Mouse (Mus musculus) embryonic facial prominence, embryonic 14.5 days (tissue): ENCODE measurements around the gene Osmr. TPM values are rescaled to one million over a fixed set of nuclear protein-coding genes. Genes with fewer than 3 reads are reported as not detected.

ENCODE experiments used
- ATAC-seq: fragments of 200-750 bp; cut with Nextera tagmentation; 2 replicates; pipeline ENCODE4 v1.8.0; 2017; ENCODE audit warnings: low read depth, moderate number of reproducible peaks, moderate TSS enrichment
- DNase-seq: peaks from one replicate; pipeline ENCODE4 v3.0.0-alpha.2; 2015; ENCODE audit warnings: low spot score
- H3K27ac ChIP-seq: fragments of 300-500 bp; sonication (generic); replicated peaks from 2 replicates; pipeline ENCODE4 v1.5.1; 2014; ENCODE audit warnings: low read depth, mild to moderate bottlenecking, low read length, moderate library complexity
- H3K27me3 ChIP-seq: fragments of 300-500 bp; sonication (generic); replicated peaks from 2 replicates; pipeline ENCODE4 v1.6.1; 2014; ENCODE audit warnings: low read length; ENCODE audit not compliant: control insufficient read depth, insufficient read depth
- H3K36me3 ChIP-seq: fragments of 300-500 bp; sonication (generic); 2 replicates; pipeline ENCODE4 v1.6.1; 2014; ENCODE audit warnings: low read length, mixed read lengths; ENCODE audit not compliant: control insufficient read depth, insufficient read depth
- H3K4me1 ChIP-seq: fragments of 300-500 bp; sonication (generic); 2 replicates; pipeline ENCODE4 v1.6.1; 2014; ENCODE audit warnings: antibody characterized with exemption, low read length; ENCODE audit not compliant: control insufficient read depth, insufficient read depth
- H3K4me2 ChIP-seq: fragments of 300-500 bp; sonication (generic); 2 replicates; pipeline ENCODE4 v1.6.1; 2014; ENCODE audit warnings: low read depth, mild to moderate bottlenecking, low read length, moderate library complexity, mixed read lengths
- H3K4me3 ChIP-seq: fragments of 300-500 bp; sonication (generic); 2 replicates; pipeline ENCODE4 v1.5.1; 2014; ENCODE audit warnings: low read depth, mild to moderate bottlenecking, low read length
- H3K9ac ChIP-seq: fragments of 300-500 bp; sonication (generic); 2 replicates; pipeline ENCODE4 v1.6.1; 2014; ENCODE audit warnings: low read depth, mild to moderate bottlenecking, low read length, moderate library complexity, mixed read lengths
- H3K9me3 ChIP-seq: fragments of 300-500 bp; sonication (generic); 2 replicates; pipeline ENCODE4 v1.6.1; 2016; ENCODE audit warnings: low read length; ENCODE audit not compliant: control insufficient read depth
- WGBS: fragments of 180-500 bp; shearing (Covaris S2); extraction: QIAGEN DNeasy Blood & Tissue Kit; methylation state at CpG from one replicate; pipeline ENCODE4 v1.1.7; 2014; 5-methylcytosine and 5-hydroxymethylcytosine counted together
- polyA plus RNA-seq: library from polyadenylated mRNA; unstranded; fragments of >200 nt; fragmentation: Nextera tagmentation; extraction: Ambion mirVana; gene quantifications from 2 replicates; pipeline ENCODE4 v1.2.1, GENCODE M21; 2014

Gene Osmr
- 1.5 and 1.9 TPM in 2 replicates for polyA plus RNA-seq

DNA sequence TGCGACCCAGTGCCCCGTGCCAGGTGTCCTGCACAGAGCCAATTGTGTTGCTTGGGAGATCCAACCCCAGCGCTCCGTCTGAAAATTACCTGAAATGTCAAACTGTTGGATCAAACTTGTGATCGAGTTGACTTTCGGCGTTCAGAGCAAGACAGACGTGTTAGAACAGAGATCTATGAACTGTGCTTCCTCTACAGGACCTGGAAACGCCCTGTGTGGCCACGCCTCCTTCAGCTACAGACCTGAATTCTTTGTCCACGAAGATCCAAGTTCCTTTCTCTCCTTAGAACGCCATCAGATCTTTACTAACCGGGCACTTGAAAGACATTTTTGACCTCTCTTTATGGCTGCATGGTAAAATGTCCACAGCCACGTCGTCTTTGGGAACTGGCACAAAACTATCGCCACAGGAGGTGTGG lies at the start of gene Osmr:
Osmr (minus strand) TSS at position 369 of the 419 bp plus-strand sequence.
- Histone ChIP-seq H3K4me2 (peak within 1 kb of the TSS; percentile 84), H3K27ac (no peak within 1 kb of the TSS), H3K36me3 (no peaks in the 10 kb centered on the region), H3K27me3 (peaks cover 26% of the 10 kb centered on the region), H3K9ac (peak within 1 kb of the TSS; percentile 53), H3K4me3 (peak within 1 kb of the TSS; percentile 44), H3K9me3 (no peaks in the 10 kb centered on the region), H3K4me1 (0 out of 2 replicates have a peak, but pooled peaks cover 3% of the 10 kb centered on the region)
- ATAC-seq (no peak), DNase-seq (peak; percentile 55)
- WGBS, result 5% methylated on average over 16 of the region's 16 CpGs

DNA sequence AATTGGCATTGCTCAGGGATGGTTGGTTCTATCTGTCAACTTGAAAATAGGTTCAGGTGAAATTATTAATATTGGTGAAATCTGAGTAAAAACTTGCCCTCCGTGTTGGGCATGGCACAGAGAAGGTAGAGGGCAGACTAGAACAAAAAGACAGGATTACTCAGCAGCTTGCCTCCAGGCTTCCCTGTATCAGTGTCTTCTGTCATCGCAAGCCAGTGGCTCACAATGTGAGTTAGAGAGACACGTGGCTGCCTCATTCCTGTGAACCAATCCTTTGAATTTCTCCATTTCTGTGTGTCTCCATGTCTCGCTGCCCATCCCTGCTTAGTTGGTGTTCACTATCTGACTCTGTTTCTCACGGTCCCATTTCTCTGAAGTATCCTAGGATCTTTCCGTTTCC lies 44.6 kb upstream of the Osmr start:
- WGBS, result 77% methylated on average over 6 of the region's 6 CpGs
- Histone ChIP-seq H3K4me2 (no peak overlapping the region), H3K36me3 (no peaks in the 10 kb centered on the region), H3K9me3 (no peaks in the 10 kb centered on the region), H3K4me1 (no peaks in the 10 kb centered on the region), H3K27me3 (no peaks in the 10 kb centered on the region), H3K9ac (no peak overlapping the region), H3K4me3 (no peak overlapping the region), H3K27ac (no peak overlapping the region)
- DNase-seq (no peak), ATAC-seq (no peak)

DNA sequence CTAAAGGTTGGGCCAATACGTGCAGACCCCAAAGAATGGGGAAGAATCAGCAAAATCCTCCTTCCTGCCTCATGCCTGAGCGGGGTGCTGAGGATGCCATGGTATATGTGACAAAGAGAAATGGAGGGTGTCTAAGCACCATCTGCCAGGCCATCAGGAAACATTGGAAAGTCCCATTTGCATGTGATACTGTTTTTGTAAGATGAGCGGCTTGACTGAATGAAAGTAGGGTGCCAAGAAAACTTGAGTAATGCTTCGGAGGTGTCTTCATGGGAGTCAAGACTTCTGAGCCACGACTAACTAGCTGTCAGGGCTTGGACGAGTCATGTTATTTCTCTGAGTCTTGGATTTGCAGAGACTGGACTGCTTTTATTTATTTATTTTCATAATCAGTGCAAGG lies 39.4 kb upstream of the Osmr start:
- H3K27me3 ChIP-seq, result no peaks in the 10 kb centered on the region
- DNase-seq (no peak), ATAC-seq (no peak)
- H3K36me3 ChIP-seq, result no peaks in the 10 kb centered on the region
- H3K4me1 ChIP-seq, result no peaks in the 10 kb centered on the region
- H3K4me3 ChIP-seq, result no peak overlapping the region
- H3K9ac ChIP-seq, result no peak overlapping the region
- no peak overlapping the region for H3K4me2 ChIP-seq
- 84% methylated on average over 6 of the region's 6 CpGs for WGBS
- no peak overlapping the region for H3K27ac ChIP-seq
- H3K9me3 ChIP-seq, result no peaks in the 10 kb centered on the region

DNA sequence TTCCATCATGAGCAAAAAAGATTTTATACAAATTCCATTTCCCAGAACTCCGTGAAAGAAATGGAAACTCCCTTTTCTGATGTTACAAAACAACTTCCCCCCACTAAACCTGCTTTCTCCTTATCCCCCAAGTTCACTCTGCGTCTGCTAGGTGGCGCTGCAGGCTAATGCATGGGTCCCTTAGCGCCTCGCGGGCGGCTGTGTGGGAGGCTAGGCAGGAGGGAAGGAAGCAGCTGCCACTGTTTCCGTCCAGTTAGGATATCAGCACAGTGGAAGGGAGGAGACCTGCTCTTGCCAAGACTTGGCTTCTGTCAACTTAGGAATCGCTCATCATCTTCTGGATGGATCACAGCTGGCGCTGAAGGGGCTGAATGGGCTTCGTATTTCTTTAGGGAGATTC lies 34.9 kb upstream of the Osmr start:
- H3K4me3 ChIP-seq, result no peak overlapping the region
- no peaks in the 10 kb centered on the region for H3K9me3 ChIP-seq
- H3K4me1 ChIP-seq, result no peaks in the 10 kb centered on the region
- 0 out of 2 replicates have a peak, but pooled peaks cover 3% of the 10 kb centered on the region for H3K27me3 ChIP-seq
- H3K36me3 ChIP-seq, result no peaks in the 10 kb centered on the region
- H3K4me2 ChIP-seq, result peak overlapping the region; percentile 40
- DNase-seq, result peak; percentile 93
- 3% methylated on average over 11 of the region's 11 CpGs for WGBS
- H3K27ac ChIP-seq, result no peak overlapping the region
- peak; percentile 95 for ATAC-seq
- H3K9ac ChIP-seq, result no peak overlapping the region

DNA sequence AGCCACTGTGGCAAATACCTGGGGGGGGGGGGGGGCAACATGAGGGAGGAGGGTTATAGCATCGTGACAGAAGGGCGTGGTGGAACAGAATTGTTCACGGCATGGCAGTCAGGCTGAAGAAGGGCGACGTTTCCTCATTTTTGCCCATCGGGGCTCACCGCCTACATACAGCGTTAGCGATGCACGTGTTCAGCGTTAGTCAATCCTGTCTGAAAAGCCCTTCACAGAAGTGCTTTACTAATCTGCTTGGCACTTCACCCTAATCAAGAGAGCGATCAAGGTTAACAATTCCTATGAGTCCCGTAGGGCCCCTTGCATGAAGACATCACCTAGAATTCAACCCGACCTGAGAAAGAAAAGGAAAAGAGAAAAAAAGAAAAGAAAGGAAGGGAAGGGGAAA lies 34.3 kb upstream of the Osmr start:
- H3K4me3 ChIP-seq, result no peak overlapping the region
- DNase-seq (no peak), ATAC-seq (peak; percentile 13; the same call in 1 of the 2 replicates)
- H3K4me2 ChIP-seq, result 0 out of 2 replicates have a peak overlapping the region, but pooled peaks have one; percentile 2
- H3K27me3 ChIP-seq, result 0 out of 2 replicates have a peak, but pooled peaks cover 3% of the 10 kb centered on the region
- no peaks in the 10 kb centered on the region for H3K9me3 ChIP-seq
- no peaks in the 10 kb centered on the region for H3K36me3 ChIP-seq
- no peaks in the 10 kb centered on the region for H3K4me1 ChIP-seq
- no peak overlapping the region for H3K27ac ChIP-seq
- WGBS, result 60% methylated on average over 14 of the region's 14 CpGs
- no peak overlapping the region for H3K9ac ChIP-seq

DNA sequence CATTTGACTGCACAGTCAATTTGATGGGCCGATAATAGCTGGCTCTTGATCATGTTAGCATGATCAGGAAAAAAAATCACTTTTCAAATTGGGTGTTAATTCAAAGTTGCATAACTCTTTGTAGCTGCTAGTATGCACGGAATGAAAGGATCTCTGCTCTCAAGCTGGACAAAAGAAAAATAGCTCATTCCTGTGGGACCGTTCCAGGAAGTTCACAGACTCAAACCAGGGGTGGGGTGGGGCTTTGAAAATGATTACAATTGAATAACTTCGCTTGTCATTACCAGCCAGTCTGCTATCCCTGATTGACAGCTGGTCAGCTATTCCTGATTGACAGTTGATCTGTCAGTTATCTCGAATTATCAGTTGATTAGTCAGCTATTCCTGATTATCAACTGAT lies 33.8 kb upstream of the Osmr start:
- no peaks in the 10 kb centered on the region for H3K36me3 ChIP-seq
- H3K9me3 ChIP-seq, result no peaks in the 10 kb centered on the region
- no peak for DNase-seq
- 51% methylated on average over 5 of the region's 5 CpGs for WGBS
- no peak overlapping the region for H3K27ac ChIP-seq
- ATAC-seq, result no peak
- no peak overlapping the region for H3K4me2 ChIP-seq
- 0 out of 2 replicates have a peak, but pooled peaks cover 3% of the 10 kb centered on the region for H3K27me3 ChIP-seq
- H3K9ac ChIP-seq, result no peak overlapping the region
- no peaks in the 10 kb centered on the region for H3K4me1 ChIP-seq
- H3K4me3 ChIP-seq, result no peak overlapping the region

DNA sequence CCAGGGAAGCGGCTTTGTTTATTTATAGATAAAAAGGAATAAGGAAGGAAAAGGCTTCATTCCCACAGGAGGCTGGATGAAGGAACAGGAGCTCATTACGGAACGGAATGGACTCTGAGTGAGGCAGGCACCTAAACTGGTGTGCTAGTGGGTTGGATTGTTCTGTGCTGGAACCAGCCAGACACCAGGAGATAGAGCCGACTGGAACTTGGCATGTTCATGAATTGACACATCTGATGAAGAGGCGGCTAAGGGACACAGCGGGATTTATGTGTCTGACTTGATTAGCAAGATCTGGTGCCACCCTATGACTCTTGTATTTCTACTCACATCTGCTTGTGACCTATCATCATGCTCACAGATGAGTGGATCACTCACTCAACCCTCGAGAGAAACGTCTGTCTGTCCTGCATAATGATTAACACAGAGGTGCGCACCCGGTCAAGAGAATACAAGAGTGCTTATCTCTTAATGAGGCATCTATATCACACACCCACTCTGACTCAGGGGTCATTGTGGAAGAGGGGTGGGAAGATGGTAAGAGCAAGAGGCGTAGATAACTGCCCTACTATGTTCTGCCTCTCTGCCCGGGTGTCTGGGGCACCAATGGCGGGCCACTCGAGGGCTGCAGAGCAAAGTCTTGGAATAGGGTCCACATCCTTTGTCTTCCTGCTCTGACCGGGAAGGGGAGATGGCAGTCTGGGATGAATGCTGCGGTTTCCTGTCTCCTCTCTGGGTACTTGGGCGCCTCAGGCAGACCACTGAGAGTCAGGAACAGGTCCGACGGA lies 31.7 kb upstream of the Osmr start:
- ATAC-seq (no peak), DNase-seq (no peak)
- Histone ChIP-seq H3K9ac (no peak overlapping the region), H3K27me3 (0 out of 2 replicates have a peak, but pooled peaks cover 3% of the 10 kb centered on the region), H3K9me3 (no peaks in the 10 kb centered on the region), H3K4me1 (no peaks in the 10 kb centered on the region), H3K4me3 (no peak overlapping the region), H3K36me3 (no peaks in the 10 kb centered on the region), H3K4me2 (no peak overlapping the region), H3K27ac (no peak overlapping the region)
- 81% methylated on average over 17 of the region's 19 CpGs for WGBS

DNA sequence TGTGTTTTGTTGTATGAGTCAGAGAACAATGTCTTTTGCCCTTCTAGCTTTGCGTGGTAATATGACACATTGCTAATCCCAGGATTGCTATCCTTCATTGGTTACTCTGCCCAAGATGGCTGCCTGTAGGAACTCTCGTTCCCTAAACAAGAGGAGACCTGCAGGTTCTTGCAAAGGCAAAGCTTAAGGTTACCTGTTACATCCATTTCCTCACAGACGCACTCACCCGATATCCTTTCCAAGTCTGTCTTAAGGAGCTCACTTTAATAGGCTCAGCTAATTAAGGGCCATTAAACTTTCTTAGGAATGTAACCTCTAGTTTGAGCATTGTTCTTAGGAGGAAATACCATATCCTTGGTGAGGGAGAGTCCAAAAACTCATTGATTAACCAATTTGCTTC lies 31.0 kb upstream of the Osmr start:
- Histone ChIP-seq H3K4me3 (no peak overlapping the region), H3K9me3 (no peaks in the 10 kb centered on the region), H3K4me1 (no peaks in the 10 kb centered on the region), H3K4me2 (no peak overlapping the region), H3K27ac (no peak overlapping the region), H3K27me3 (0 out of 2 replicates have a peak, but pooled peaks cover 3% of the 10 kb centered on the region), H3K9ac (no peak overlapping the region), H3K36me3 (no peaks in the 10 kb centered on the region)
- ATAC-seq (no peak), DNase-seq (no peak)
- WGBS, result 82% methylated on average over 4 of the region's 4 CpGs
